Mouse (Mus musculus): ENCODE measurements around the gene Qk. TPM values are rescaled to one million over a fixed set of nuclear protein-coding genes. Genes with fewer than 3 reads are reported as not detected.
A peak's percentile ranks its signal among the peaks of the same experiment; 100 is the strongest.

Gene Qk
- polyA plus RNA-seq, 1 experiment from 2014 or later, result 37.0 TPM

DNA sequence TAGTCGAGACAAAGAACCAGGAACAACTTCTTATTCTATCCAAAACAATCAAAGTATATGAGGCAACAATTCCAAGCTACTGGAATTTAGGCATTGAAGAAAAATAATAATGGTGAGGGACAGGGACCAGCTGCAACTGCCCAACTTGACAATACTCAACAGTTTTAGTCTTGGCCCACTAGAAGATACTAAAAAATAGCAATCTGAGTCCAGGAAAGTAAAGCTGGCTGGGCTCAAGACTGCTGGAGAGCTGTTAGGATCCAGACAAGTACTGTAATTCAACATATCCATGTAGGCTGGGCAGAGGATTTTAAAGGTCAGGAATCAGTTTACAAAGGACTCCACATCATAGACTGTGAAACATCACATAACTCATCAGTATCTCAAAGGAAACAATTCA lies 79.6 kb downstream of the Qk start:
- Histone ChIP-seq H3K4me2 (ENCODE audit: low read depth, low read length) (no peak overlapping the region), H3K36me3 (ENCODE audit: control insufficient read depth, insufficient read depth, low read length) (peaks cover 7% of the 10 kb centered on the region; the same call in 1 of the 2 replicates), H3K4me3 (ENCODE audit: low read length) (no peak overlapping the region), H3K27ac (ENCODE audit: low read length) (no peak overlapping the region), H3K4me1 (replicated peaks; ENCODE audit: control insufficient read depth, insufficient read depth, low read length) (no peaks in the 10 kb centered on the region), H3K9me3 (ENCODE audit: control insufficient read depth, low read length) (no peaks in the 10 kb centered on the region), H3K27me3 (ENCODE audit: control insufficient read depth, insufficient read depth, low read depth, low read length) (no peaks in the 10 kb centered on the region), H3K9ac (ENCODE audit: low read length) (no peak overlapping the region)
- ATAC-seq (ENCODE audit: low read depth), result peak; percentile 52; the same call in 1 of the 2 replicates
- 67% methylated on average over 1 of the region's 1 CpGs for WGBS

DNA sequence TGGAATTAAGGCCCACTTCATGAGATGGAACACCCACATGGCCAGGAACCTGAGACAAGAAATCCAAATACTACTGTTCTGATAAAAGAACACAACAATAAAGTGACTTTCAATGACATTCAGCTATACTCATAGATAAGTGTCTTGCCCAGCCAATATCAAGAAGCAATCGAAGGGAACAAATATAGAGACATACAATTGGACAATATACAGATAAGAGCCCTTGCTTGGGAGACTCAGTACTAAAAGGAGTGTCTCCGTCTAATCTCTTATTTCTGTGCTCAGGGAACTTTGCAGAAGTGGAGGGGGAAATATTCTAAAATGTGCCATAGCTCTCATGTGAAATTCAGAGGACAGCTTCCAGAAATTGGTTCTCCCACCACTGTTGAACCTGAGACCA lies 83.1 kb downstream of the Qk start:
- Histone ChIP-seq H3K4me2 (ENCODE audit: low read depth, low read length) (no peak overlapping the region), H3K9me3 (ENCODE audit: control insufficient read depth, low read length) (no peaks in the 10 kb centered on the region), H3K27ac (ENCODE audit: low read length) (no peak overlapping the region), H3K27me3 (ENCODE audit: control insufficient read depth, insufficient read depth, low read depth, low read length) (no peaks in the 10 kb centered on the region), H3K36me3 (ENCODE audit: control insufficient read depth, insufficient read depth, low read length) (peaks cover 9% of the 10 kb centered on the region; the same call in 1 of the 2 replicates), H3K9ac (ENCODE audit: low read length) (no peak overlapping the region), H3K4me1 (replicated peaks; ENCODE audit: control insufficient read depth, insufficient read depth, low read length) (no peaks in the 10 kb centered on the region), H3K4me3 (ENCODE audit: low read length) (no peak overlapping the region)
- 97% methylated on average over 2 of the region's 2 CpGs for WGBS
- no peak for ATAC-seq (ENCODE audit: low read depth)

DNA sequence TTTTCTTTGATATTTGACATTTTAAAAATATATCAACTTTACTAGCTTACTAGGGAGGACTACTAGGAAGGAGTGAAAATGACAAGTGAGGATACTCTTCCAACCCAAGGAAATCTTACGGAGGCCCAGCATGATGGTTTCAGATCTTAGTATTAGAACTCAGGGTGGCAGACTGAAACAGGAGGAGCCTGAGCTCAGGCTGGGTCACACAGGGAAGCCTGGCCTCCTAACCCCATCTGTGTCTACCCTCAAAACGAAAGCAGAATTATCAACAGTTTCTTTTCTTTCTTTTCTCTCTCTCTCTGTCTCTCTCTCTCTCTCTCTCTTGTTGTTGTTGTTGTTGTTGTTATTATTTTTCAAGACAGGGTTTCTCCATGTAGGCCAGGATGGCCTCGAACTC lies 87.2 kb downstream of the Qk start:
- Histone ChIP-seq H3K9ac (ENCODE audit: low read length) (no peak overlapping the region), H3K27ac (ENCODE audit: low read length) (no peak overlapping the region), H3K4me1 (replicated peaks; ENCODE audit: control insufficient read depth, insufficient read depth, low read length) (no peaks in the 10 kb centered on the region), H3K4me2 (ENCODE audit: low read depth, low read length) (no peak overlapping the region), H3K9me3 (ENCODE audit: control insufficient read depth, low read length) (no peaks in the 10 kb centered on the region), H3K36me3 (ENCODE audit: control insufficient read depth, insufficient read depth, low read length) (peaks cover 9% of the 10 kb centered on the region; the same call in 1 of the 2 replicates), H3K27me3 (ENCODE audit: control insufficient read depth, insufficient read depth, low read depth, low read length) (no peaks in the 10 kb centered on the region), H3K4me3 (ENCODE audit: low read length) (no peak overlapping the region)
- 88% methylated on average over 3 of the region's 3 CpGs for WGBS
- no peak for ATAC-seq (ENCODE audit: low read depth)

DNA sequence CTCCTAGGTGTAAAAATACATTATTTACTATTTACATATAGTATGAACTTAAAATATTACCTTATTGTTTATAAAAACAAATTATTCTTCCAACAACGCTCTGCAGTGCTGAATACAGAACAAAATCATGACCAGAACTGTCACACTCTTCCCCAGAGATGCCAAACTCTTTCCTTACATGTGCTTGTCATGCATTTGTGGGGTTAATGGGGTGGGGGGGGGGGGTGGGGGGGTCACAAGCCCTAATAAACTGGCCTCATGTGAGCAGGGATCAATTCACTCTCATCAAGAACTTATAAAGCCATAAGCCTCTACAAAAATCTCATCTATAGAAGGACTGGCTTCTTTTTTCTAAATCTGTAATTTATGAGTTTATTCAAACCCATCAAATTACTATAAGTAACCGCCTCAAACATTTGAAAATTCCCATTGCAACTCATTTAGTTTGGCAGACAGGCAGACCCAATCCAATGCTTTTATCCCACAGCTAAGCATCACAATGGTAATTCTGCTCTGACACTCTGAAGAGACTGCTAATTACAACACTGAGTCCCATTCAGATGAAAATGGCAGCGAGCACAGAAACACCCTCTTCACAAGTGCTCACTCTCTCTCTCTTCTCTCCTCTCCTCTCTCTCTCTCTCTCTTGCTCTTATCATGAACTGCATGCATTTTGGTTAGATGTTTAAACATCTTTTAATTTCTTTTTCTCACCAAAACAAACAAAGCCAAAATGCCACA lies 91.7 kb downstream of the Qk start:
- Histone ChIP-seq H3K4me3 (ENCODE audit: low read length) (no peak overlapping the region), H3K27ac (ENCODE audit: low read length) (no peak overlapping the region), H3K4me2 (ENCODE audit: low read depth, low read length) (no peak overlapping the region), H3K9me3 (ENCODE audit: control insufficient read depth, low read length) (no peaks in the 10 kb centered on the region), H3K27me3 (ENCODE audit: control insufficient read depth, insufficient read depth, low read depth, low read length) (no peaks in the 10 kb centered on the region), H3K9ac (ENCODE audit: low read length) (no peak overlapping the region), H3K36me3 (ENCODE audit: control insufficient read depth, insufficient read depth, low read length) (no peaks in the 10 kb centered on the region), H3K4me1 (replicated peaks; ENCODE audit: control insufficient read depth, insufficient read depth, low read length) (0 out of 2 replicates have a peak, but pooled peaks cover 4% of the 10 kb centered on the region)
- 74% methylated on average over 3 of the region's 3 CpGs for WGBS
- no peak for ATAC-seq (ENCODE audit: low read depth)

GRCm38 (mm10) chr17:10216164-10216563 lies 103.5 kb downstream of the Qk start:
- H3K4me3 ChIP-seq (ENCODE audit: low read length), result no peak overlapping the region
- no peaks in the 10 kb centered on the region for H3K27me3 ChIP-seq (ENCODE audit: control insufficient read depth, insufficient read depth, low read depth, low read length)
- no peak overlapping the region for H3K9ac ChIP-seq (ENCODE audit: low read length)
- no peak overlapping the region for H3K4me2 ChIP-seq (ENCODE audit: low read depth, low read length)
- no peaks in the 10 kb centered on the region for H3K9me3 ChIP-seq (ENCODE audit: control insufficient read depth, low read length)
- WGBS, result 64% methylated on average over 5 of the region's 5 CpGs
- ATAC-seq (ENCODE audit: low read depth), result no peak
- peaks cover 8% of the 10 kb centered on the region for H3K36me3 ChIP-seq (ENCODE audit: control insufficient read depth, insufficient read depth, low read length)
- H3K27ac ChIP-seq (ENCODE audit: low read length), result no peak overlapping the region
- H3K4me1 ChIP-seq (replicated peaks; ENCODE audit: control insufficient read depth, insufficient read depth, low read length), result no peaks in the 10 kb centered on the region

DNA sequence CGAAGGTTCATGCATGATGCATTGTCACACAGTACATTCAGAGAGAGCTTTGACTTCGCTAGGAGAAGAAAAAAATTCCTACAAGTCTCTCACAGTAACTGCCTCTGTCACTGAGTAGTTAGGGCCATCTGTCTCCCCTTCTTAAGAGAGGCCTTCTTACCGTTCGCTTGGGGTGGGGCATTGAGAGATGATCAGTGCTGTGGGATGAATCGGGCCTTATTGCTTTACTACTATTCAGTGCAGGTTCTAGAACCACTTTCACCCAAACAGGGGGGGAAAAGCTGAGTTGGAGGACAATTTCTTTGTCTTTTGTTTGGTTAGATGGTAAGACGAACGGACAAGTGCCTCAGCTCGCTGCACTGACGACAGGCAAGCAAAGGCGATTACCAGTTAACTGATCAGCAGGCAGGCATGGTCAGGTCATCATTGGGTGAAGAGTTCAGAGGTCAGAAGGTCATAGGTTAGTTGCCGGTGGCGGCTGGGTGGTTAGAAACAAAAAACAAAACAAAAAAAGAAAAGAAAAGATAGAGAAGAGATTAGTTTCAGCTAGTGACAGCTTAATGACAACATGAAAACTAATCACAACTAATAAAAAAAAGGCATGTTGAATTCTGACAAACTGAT lies 110.4 kb downstream of the Qk start:
- no peak for ATAC-seq (ENCODE audit: low read depth)
- peaks cover 20% of the 10 kb centered on the region for H3K36me3 ChIP-seq (ENCODE audit: control insufficient read depth, insufficient read depth, low read length)
- WGBS, result 47% methylated on average over 12 of the region's 12 CpGs

DNA sequence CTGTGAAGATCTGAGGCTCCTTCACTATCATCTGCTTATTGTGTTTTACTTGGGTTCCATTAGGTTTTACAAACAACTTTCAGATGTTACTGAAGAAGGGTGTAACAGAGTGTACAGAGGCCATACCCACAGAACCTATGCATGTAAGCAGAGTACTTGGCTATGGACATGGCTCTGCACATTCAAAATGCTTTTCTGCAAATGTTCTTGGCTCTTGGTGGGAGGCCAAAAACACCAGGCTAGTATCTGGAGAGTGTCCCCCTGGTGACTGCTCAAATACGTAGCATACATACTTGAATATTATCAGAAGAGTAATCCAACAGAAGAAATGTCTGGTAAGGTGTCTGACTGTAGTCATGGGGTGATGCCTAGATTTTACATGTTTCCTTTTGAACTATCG lies 121.0 kb downstream of the Qk start:
- H3K4me3 ChIP-seq (ENCODE audit: low read length), result no peak overlapping the region
- H3K9me3 ChIP-seq (ENCODE audit: control insufficient read depth, low read length), result no peaks in the 10 kb centered on the region
- no peak overlapping the region for H3K9ac ChIP-seq (ENCODE audit: low read length)
- H3K4me1 ChIP-seq (replicated peaks; ENCODE audit: control insufficient read depth, insufficient read depth, low read length), result no peaks in the 10 kb centered on the region
- 76% methylated on average over 2 of the region's 2 CpGs for WGBS
- H3K27me3 ChIP-seq (ENCODE audit: control insufficient read depth, insufficient read depth, low read depth, low read length), result no peaks in the 10 kb centered on the region
- no peak overlapping the region for H3K27ac ChIP-seq (ENCODE audit: low read length)
- ATAC-seq (ENCODE audit: low read depth), result no peak
- no peak overlapping the region for H3K4me2 ChIP-seq (ENCODE audit: low read depth, low read length)
- H3K36me3 ChIP-seq (ENCODE audit: control insufficient read depth, insufficient read depth, low read length), result peaks cover 13% of the 10 kb centered on the region

More for the DNA sequence above, 110.4 kb downstream of the Qk start:
- H3K27me3 ChIP-seq (ENCODE audit: control insufficient read depth, insufficient read depth, low read depth, low read length), result no peaks in the 10 kb centered on the region
- H3K4me2 ChIP-seq (ENCODE audit: low read depth, low read length), result no peak overlapping the region
- no peak overlapping the region for H3K4me3 ChIP-seq (ENCODE audit: low read length)
- H3K9me3 ChIP-seq (ENCODE audit: control insufficient read depth, low read length), result no peaks in the 10 kb centered on the region
- no peaks in the 10 kb centered on the region for H3K4me1 ChIP-seq (replicated peaks; ENCODE audit: control insufficient read depth, insufficient read depth, low read length)
- H3K27ac ChIP-seq (ENCODE audit: low read length), result no peak overlapping the region
- no peak overlapping the region for H3K9ac ChIP-seq (ENCODE audit: low read length)

DNA sequence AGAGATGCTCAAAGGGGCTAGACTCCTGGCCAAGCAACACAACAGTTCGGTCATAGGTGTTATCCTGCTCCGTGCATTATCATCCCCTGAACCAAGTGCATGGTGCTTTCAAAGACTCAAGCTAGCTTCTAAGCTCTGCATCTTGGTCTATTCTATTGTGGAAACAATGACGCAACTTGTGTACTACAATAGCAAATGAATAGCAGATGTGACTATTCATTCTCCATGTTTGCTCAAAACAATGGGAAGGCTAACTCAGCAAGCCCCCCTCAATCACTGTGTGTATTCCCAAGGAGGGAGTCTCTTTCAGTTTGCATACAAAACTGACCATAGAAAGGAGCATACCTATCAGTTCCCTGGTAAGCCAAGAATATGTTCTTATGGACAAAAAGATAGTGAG lies 121.4 kb downstream of the Qk start:
- H3K9ac ChIP-seq (ENCODE audit: low read length), result no peak overlapping the region
- no peak overlapping the region for H3K27ac ChIP-seq (ENCODE audit: low read length)
- 96% methylated on average over 3 of the region's 3 CpGs for WGBS

DNA sequence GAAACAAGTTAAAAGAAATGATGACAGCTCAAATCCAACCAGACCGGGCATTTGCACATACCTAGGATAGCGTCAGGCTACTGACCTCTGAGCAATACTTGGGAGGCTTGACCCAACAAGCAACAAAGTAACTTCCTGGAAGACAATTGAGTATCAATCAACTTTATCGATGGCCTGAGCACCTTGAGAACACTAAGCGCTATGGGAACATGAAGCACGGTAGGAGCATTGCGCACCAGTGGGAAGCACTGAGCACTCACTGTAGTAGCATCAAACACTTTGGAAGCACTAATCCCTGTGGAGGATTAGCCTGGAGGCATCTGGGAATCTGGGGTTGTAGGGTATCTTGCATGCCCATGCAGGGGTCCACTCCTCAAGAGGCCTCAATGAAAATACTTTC lies 124.0 kb downstream of the Qk start:
- H3K4me1 ChIP-seq (replicated peaks; ENCODE audit: control insufficient read depth, insufficient read depth, low read length), result no peaks in the 10 kb centered on the region
- ATAC-seq (ENCODE audit: low read depth), result no peak
- no peak overlapping the region for H3K27ac ChIP-seq (ENCODE audit: low read length)
- peaks cover 7% of the 10 kb centered on the region; the same call in 1 of the 2 replicates for H3K36me3 ChIP-seq (ENCODE audit: control insufficient read depth, insufficient read depth, low read length)
- no peaks in the 10 kb centered on the region for H3K27me3 ChIP-seq (ENCODE audit: control insufficient read depth, insufficient read depth, low read depth, low read length)
- no peaks in the 10 kb centered on the region for H3K9me3 ChIP-seq (ENCODE audit: control insufficient read depth, low read length)
- H3K4me2 ChIP-seq (ENCODE audit: low read depth, low read length), result no peak overlapping the region
- WGBS, result 91% methylated on average over 6 of the region's 6 CpGs
- H3K9ac ChIP-seq (ENCODE audit: low read length), result no peak overlapping the region
- H3K4me3 ChIP-seq (ENCODE audit: low read length), result no peak overlapping the region

More for the DNA sequence above, 121.4 kb downstream of the Qk start:
- H3K4me2 ChIP-seq (ENCODE audit: low read depth, low read length), result no peak overlapping the region
- no peak for ATAC-seq (ENCODE audit: low read depth)
- no peaks in the 10 kb centered on the region for H3K27me3 ChIP-seq (ENCODE audit: control insufficient read depth, insufficient read depth, low read depth, low read length)
- H3K36me3 ChIP-seq (ENCODE audit: control insufficient read depth, insufficient read depth, low read length), result peaks cover 13% of the 10 kb centered on the region
- no peaks in the 10 kb centered on the region for H3K9me3 ChIP-seq (ENCODE audit: control insufficient read depth, low read length)
- H3K4me3 ChIP-seq (ENCODE audit: low read length), result no peak overlapping the region
- no peaks in the 10 kb centered on the region for H3K4me1 ChIP-seq (replicated peaks; ENCODE audit: control insufficient read depth, insufficient read depth, low read length)
